Mouse (Mus musculus) neutrophil, adult 5-6 weeks (primary cell): Measurements from ENCODE around the gene Zbtb37. TPM values are rescaled to one million over a fixed set of nuclear protein-coding genes. Genes with fewer than 3 reads are reported as not detected.

Source experiments
- ATAC-seq: fragments of 151-379, 151-347 bp; 2 replicates; pipeline ENCODE4 v1.8.0; 2017; ENCODE audit warnings: mild to moderate bottlenecking, moderate TSS enrichment; ENCODE audit not compliant: insufficient number of reproducible peaks, poor library complexity, low FRiP score, severe bottlenecking; ENCODE audit errors: extremely low read depth
- total RNA-seq: library from RNA; stranded (forward); fragments of 200-1000 nt; gene quantifications from 2 replicates; pipeline ENCODE4 v1.2.3, GENCODE M21; 2017

Gene Zbtb37
- total RNA-seq, 1 experiment from 2014 or later, result 32.7 TPM

GRCm38 (mm10) chr1:160982887-160983286, 51.8 kb downstream of the Zbtb37 start:
- no peak for ATAC-seq

GRCm38 (mm10) chr1:160981337-160981736, 53.3 kb downstream of the Zbtb37 start:
- no peak for ATAC-seq

- ATAC-seq, result no peak
Measured at GRCm38 (mm10) chr1:160980537-160981234, 54.0 kb downstream of the Zbtb37 start.

GRCm38 (mm10) chr1:160980021-160980420, 54.6 kb downstream of the Zbtb37 start:
- ATAC-seq, result no peak

- ATAC-seq, result no peak
Measured at GRCm38 (mm10) chr1:160978071-160978735, 56.4 kb downstream of the Zbtb37 start, which contains the start of gene Serpinc1. Gene Serpinc1 (plus strand): TSS chr1:160978585.

GRCm38 (mm10) chr1:160968643-160969042, 66.0 kb downstream of the Zbtb37 start:
- ATAC-seq, result no peak

- no peak for ATAC-seq
Measured at GRCm38 (mm10) chr1:160967268-160967667, 67.4 kb downstream of the Zbtb37 start.

- no peak for ATAC-seq
Measured at GRCm38 (mm10) chr1:160963199-160963598, 71.5 kb downstream of the Zbtb37 start.

Other genes starting within 250 kb of the Zbtb37 start
- gene Rabgap1l, start 241.6 kb downstream of the Zbtb37 start, total RNA-seq, result 435 and 436 TPM in 2 replicates
- 43.5 and 49.2 TPM in 2 replicates for gene Rc3h1, start 128.4 kb downstream of the Zbtb37 start, total RNA-seq
- 2.8 and 4.7 TPM in 2 replicates for gene Serpinc1, start 56.3 kb downstream of the Zbtb37 start, total RNA-seq
- gene Dars2, start 35.8 kb upstream of the Zbtb37 start, total RNA-seq, result 10.2 and 11.5 TPM in 2 replicates
- 4.2 and 5.6 TPM in 2 replicates for gene Cenpl, start 35.9 kb upstream of the Zbtb37 start, total RNA-seq
- 29.8 and 32.0 TPM in 2 replicates for gene Klhl20, start 96.7 kb upstream of the Zbtb37 start, total RNA-seq
- gene Ankrd45, start 107.8 kb upstream of the Zbtb37 start, total RNA-seq, result not detected in 2 replicates
- gene Tex50, start 124.5 kb upstream of the Zbtb37 start, total RNA-seq, result not detected in 2 replicates
- 87.8 and 99.7 TPM in 2 replicates for gene Prdx6, start 216.4 kb upstream of the Zbtb37 start, total RNA-seq